Mouse (Mus musculus) liver, adult 2 months (tissue): ENCODE results near the gene Adgrf5.

ENCODE experiments used
- CTCF ChIP-seq: fragments of 200-500 bp; IDR thresholded peaks from 2 replicates; pipeline ENCODE4 v1.5.1; 2011; ENCODE audit warnings: low read depth, low read length, control low read depth
- POLR2A ChIP-seq: fragments of 200-500 bp; IDR thresholded peaks from 2 replicates; pipeline ENCODE4 v1.6.1; 2011; ENCODE audit warnings: low read length, control low read depth; ENCODE audit not compliant: insufficient read depth; ENCODE audit errors: extremely low read depth

DNA sequence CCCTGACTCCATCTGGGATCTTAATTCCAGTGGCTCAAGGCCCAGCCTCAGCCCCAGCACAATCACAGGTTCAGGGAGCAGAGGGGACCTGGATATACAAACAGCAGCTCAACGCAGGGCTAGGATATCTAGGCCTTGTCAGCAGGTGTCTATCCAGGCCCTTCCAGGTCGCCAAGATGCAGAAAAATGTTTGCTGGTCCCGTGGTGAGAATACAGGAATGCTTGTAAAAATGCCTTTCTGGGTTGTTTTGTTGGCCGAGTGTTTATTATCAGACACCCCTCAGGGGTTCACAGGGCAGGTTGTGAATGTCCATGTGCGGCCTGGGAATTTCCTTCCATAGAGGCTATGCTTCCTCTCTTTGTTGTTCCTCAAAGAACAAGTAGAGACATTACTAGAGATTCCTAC is 7.9 kb downstream of the Adgrf5 start:
- TF ChIP-seq CTCF = no peak
- TF ChIP-seq POLR2A = no peak
